Mouse (Mus musculus) embryonic facial prominence, embryonic 10.5 days (tissue): Measurements from ENCODE around the gene Armh1. TPM values are rescaled to one million over a fixed set of nuclear protein-coding genes. Genes with fewer than 3 reads are reported as not detected.
A peak's percentile ranks its signal among the peaks of the same experiment; 100 is the strongest.

Experiments
- DNase-seq: peaks from one replicate; pipeline ENCODE4 v3.0.0-alpha.2; 2017; ENCODE audit warnings: low spot score
- H3K27ac ChIP-seq: fragments of 300-500 bp; sonication (generic); replicated peaks from 2 replicates; pipeline ENCODE4 v1.5.1; 2016; ENCODE audit warnings: mild to moderate bottlenecking
- H3K27me3 ChIP-seq: fragments of 300-500 bp; sonication (generic); replicated peaks from 2 replicates; pipeline ENCODE4 v1.6.1; 2016; ENCODE audit warnings: low read depth, mild to moderate bottlenecking; ENCODE audit not compliant: poor library complexity, severe bottlenecking
- H3K36me3 ChIP-seq: fragments of 300-500 bp; sonication (generic); replicated peaks from 2 replicates; pipeline ENCODE4 v1.6.1; 2016; ENCODE audit warnings: mild to moderate bottlenecking, moderate library complexity
- H3K4me1 ChIP-seq: fragments of 300-500 bp; sonication (generic); 2 replicates; pipeline ENCODE4 v1.6.1; 2016
- H3K4me3 ChIP-seq: fragments of 300-500 bp; sonication (generic); 2 replicates; pipeline ENCODE4 v1.5.1; 2016; ENCODE audit warnings: mild to moderate bottlenecking, moderate library complexity
- H3K9me3 ChIP-seq: fragments of 300-500 bp; sonication (generic); 2 replicates; pipeline ENCODE4 v1.6.1; 2016; ENCODE audit warnings: mild to moderate bottlenecking
- WGBS: fragments of 180-500 bp; shearing (Covaris S2); methylation state at CpG from one replicate; pipeline ENCODE4 v1.1.7; 2016; 5-methylcytosine and 5-hydroxymethylcytosine counted together
- polyA plus RNA-seq: library from polyadenylated mRNA; unstranded; fragments of >200 nt; fragmentation: Nextera tagmentation; extraction: Ambion mirVana; gene quantifications from 2 replicates; pipeline ENCODE4 v1.2.1, GENCODE M21; 2016

The Armh1 gene
- 0.26 TPM in 2 replicates for polyA plus RNA-seq

DNA sequence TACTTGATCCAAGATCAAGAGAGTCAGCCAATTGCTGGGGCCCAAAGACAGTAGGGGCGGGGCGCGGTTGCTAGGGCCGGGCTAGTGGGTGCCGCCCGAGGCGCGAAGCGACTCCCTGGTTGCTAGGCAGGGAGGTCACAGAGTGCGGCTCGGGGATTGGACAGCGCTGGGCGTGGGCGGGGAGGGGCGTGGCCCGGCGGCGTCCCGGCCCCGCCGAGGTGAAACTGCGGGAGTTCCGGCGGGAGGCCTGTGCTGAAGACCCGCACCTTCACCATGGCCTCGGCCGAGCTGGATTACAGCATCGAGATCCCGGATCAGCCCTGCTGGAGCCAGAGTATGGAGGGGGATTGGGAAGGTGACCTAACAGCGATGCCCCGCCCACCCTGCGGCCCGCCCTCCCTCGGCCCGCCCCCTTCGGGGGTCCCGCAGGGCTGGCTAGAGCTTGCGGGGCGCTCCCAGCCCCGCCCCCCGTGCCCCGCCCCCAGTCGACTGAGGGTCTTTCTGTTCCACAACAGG, at the start of gene Armh1, which contains the start of gene Tmem53:
Armh1 (minus strand) TSS at position 325 of the 516 bp plus-strand sequence.
Tmem53 (plus strand) TSS at position 151 of the 516 bp plus-strand sequence.
- H3K9me3 ChIP-seq = no peaks in the 10 kb centered on the region
- peak within 1 kb of the TSS; percentile 76 for H3K4me3 ChIP-seq
- WGBS = under 1% methylated on average over 43 of the region's 43 CpGs
- H3K27ac ChIP-seq = peak within 1 kb of the TSS; percentile 92
- H3K36me3 ChIP-seq = no peaks in the 10 kb centered on the region
- DNase-seq = peak; percentile 98
- 0 out of 2 replicates have a peak, but pooled peaks cover 5% of the 10 kb centered on the region for H3K27me3 ChIP-seq
- H3K4me1 ChIP-seq = peaks cover 42% of the 10 kb centered on the region

- 79% methylated on average over 10 of the region's 10 CpGs for WGBS
- H3K27me3 ChIP-seq = peaks cover 93% of the 10 kb centered on the region
- no peak overlapping the region for H3K27ac ChIP-seq
- H3K9me3 ChIP-seq = no peaks in the 10 kb centered on the region
- no peaks in the 10 kb centered on the region for H3K36me3 ChIP-seq
- peaks cover 36% of the 10 kb centered on the region for H3K4me1 ChIP-seq
- H3K4me3 ChIP-seq = no peak overlapping the region
- DNase-seq = no peak
Observed at GRCm38 (mm10) chr4:117299921-117300320, 48.0 kb upstream of the Armh1 start.

DNA sequence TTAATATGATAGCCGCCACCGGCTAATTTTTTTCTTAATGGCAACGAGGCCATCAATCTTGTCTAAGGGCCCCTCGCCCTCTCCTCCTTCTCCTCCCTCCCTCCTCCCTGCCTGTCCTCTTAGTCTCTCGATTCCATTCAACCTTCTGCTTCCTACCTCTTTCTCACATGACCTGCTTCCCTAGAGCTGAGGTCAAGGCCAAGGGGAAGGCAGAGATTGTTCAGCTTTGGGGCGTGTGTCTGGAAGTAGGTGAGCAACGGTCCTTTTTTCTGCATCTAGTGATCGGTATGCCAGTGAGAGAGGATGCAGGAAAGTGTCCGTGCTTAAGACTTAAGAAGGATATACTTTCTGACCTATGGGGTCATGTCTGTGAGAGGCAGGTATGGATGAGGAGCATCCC, 45.9 kb upstream of the Armh1 start:
- WGBS = 79% methylated on average over 9 of the region's 9 CpGs
- H3K27ac ChIP-seq = no peak overlapping the region
- H3K4me1 ChIP-seq = peaks cover 18% of the 10 kb centered on the region
- no peak for DNase-seq
- H3K9me3 ChIP-seq = no peaks in the 10 kb centered on the region
- H3K4me3 ChIP-seq = no peak overlapping the region
- H3K36me3 ChIP-seq = no peaks in the 10 kb centered on the region
- peaks cover 72% of the 10 kb centered on the region for H3K27me3 ChIP-seq

- Histone ChIP-seq H3K27me3 (peaks cover 64% of the 10 kb centered on the region), H3K27ac (no peak overlapping the region), H3K4me1 (peaks cover 11% of the 10 kb centered on the region), H3K36me3 (no peaks in the 10 kb centered on the region), H3K9me3 (no peaks in the 10 kb centered on the region), H3K4me3 (no peak overlapping the region)
- 80% methylated on average over 19 of the region's 19 CpGs for WGBS
- DNase-seq = no peak
Observed at GRCm38 (mm10) chr4:117296849-117297593, 45.1 kb upstream of the Armh1 start.

DNA sequence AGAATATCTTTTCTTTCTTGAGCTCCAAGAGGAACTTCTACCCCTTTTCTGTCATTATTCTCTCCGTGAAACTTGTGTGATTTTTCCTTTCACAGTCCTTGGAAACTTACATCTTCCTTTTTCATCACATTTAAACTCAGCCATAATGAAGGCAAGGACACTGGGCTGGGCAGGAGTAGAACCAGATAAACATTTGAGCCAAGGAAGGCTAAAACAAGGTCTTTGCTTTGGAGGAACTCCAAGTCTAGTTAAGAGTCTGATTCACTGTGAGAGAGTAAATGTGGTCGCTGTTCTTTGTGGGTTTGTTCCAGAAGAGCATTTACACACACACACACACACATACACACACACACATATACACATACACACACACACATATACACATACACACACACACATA, 39.8 kb upstream of the Armh1 start:
- DNase-seq = no peak
- Histone ChIP-seq H3K27ac (no peak overlapping the region), H3K36me3 (peaks cover 13% of the 10 kb centered on the region), H3K4me1 (peaks cover 30% of the 10 kb centered on the region), H3K9me3 (no peaks in the 10 kb centered on the region), H3K27me3 (peaks cover 16% of the 10 kb centered on the region), H3K4me3 (no peak overlapping the region)
- WGBS = 92% methylated on average over 2 of the region's 2 CpGs

- peak; percentile 93 for DNase-seq
- Histone ChIP-seq H3K4me3 (peak overlapping the region; percentile 88), H3K27me3 (peaks cover 23% of the 10 kb centered on the region), H3K4me1 (peaks cover 54% of the 10 kb centered on the region), H3K36me3 (peaks cover 38% of the 10 kb centered on the region), H3K27ac (peak overlapping the region; percentile 98), H3K9me3 (no peaks in the 10 kb centered on the region)
- under 1% methylated on average over 79 of the region's 80 CpGs for WGBS
Observed at GRCm38 (mm10) chr4:117288927-117289801, 37.2 kb upstream of the Armh1 start.

GRCm38 (mm10) chr4:117288277-117288926, 36.5 kb upstream of the Armh1 start:
- Histone ChIP-seq H3K27ac (peak overlapping the region; percentile 98), H3K27me3 (peaks cover 23% of the 10 kb centered on the region), H3K4me1 (peaks cover 61% of the 10 kb centered on the region), H3K9me3 (no peaks in the 10 kb centered on the region), H3K36me3 (peaks cover 46% of the 10 kb centered on the region), H3K4me3 (peak overlapping the region; percentile 88)
- 29% methylated on average over 25 of the region's 25 CpGs for WGBS
- no peak for DNase-seq

DNA sequence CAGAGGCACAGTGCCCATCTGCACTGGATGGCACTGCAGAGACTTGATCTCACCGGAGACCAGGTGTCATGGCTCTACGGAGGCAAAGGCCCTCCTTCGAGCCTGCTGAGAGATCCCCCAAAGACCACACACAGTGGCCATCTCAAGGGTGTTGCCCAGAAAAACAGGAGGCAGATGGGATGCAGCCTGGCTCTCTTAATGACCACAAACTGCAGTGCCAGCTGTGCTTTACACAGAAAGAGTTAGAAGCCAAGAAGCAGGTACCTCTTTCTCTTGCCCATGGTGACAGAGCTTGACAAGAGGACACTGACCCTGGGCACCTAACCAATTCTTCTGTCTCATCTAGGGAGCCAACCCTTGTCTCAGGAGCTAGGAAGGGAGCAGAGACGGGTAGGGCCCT, 32.4 kb upstream of the Armh1 start:
- no peak for DNase-seq
- Histone ChIP-seq H3K27ac (peak overlapping the region; percentile 69; the same call in 1 of the 2 replicates), H3K4me1 (peaks cover 91% of the 10 kb centered on the region), H3K4me3 (no peak overlapping the region), H3K27me3 (peaks cover 28% of the 10 kb centered on the region), H3K36me3 (peaks cover 86% of the 10 kb centered on the region), H3K9me3 (no peaks in the 10 kb centered on the region)
- 62% methylated on average over 4 of the region's 4 CpGs for WGBS

DNA sequence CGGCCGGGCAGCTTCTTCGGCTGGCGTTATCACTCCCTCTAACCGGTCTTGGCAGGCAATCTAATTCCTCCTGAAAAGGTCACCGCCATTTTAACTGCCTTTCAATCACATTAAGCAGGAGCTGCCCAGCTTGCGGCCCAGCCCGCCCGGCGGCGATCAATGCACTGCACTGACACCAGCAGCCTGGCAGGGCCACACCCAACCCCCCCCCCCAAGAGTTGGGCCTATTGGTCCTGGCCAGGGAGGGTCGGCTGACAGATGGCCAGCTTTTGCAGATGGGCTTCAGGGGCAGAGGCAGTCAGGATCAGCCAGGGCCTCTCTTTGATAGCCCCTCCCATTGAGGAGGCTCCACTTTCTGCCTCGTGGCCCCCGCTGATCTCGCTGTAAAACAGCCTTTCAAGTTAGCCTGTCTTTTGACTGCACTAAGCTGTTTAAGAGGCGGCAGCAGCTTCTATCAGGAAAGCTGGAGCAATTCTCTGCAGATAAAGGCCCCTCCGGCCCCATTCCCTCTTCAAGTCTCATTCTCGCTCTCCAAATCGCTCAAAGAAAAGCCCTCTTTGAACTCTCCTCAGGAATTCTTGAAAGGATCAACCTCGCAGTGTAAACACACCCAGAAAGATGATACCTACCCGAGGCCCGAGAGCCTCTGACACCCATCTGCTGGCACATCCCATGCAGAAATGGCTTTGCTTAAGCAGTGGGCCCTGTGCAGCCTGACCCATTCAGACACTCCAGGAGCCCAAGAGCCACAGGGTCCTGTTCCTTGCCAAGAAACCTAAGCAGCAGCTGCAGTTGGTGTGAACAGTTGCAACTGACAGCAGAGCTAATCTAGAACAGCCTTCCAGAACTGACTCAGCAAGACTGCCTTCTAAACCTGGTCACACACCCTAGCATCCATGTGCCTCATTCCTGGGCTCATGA, 31.6 kb upstream of the Armh1 start:
- Histone ChIP-seq H3K9me3 (no peaks in the 10 kb centered on the region), H3K4me3 (peak overlapping the region; percentile 27; the same call in 1 of the 2 replicates), H3K4me1 (peaks cover 94% of the 10 kb centered on the region), H3K27ac (peak overlapping the region; percentile 69), H3K27me3 (peaks cover 28% of the 10 kb centered on the region), H3K36me3 (peaks cover 94% of the 10 kb centered on the region)
- peak; percentile 65 for DNase-seq
- WGBS = 41% methylated on average over 22 of the region's 22 CpGs

GRCm38 (mm10) chr4:117281090-117281845, 29.3 kb upstream of the Armh1 start:
- 76% methylated on average over 19 of the region's 19 CpGs for WGBS
- Histone ChIP-seq H3K9me3 (no peaks in the 10 kb centered on the region), H3K36me3 (peaks cover 100% of the 10 kb centered on the region), H3K27me3 (peaks cover 22% of the 10 kb centered on the region), H3K4me3 (no peak overlapping the region), H3K4me1 (peaks cover 71% of the 10 kb centered on the region), H3K27ac (no peak overlapping the region)
- no peak for DNase-seq
